Mouse (Mus musculus): ENCODE measurements around the gene Scarf1. TPM values are rescaled to one million over a fixed set of nuclear protein-coding genes. Genes with fewer than 3 reads are reported as not detected.

The Scarf1 gene
- total and polyA plus RNA-seq, 2 experiments from 2014 or later, result 10.0 to 20.2 TPM

DNA sequence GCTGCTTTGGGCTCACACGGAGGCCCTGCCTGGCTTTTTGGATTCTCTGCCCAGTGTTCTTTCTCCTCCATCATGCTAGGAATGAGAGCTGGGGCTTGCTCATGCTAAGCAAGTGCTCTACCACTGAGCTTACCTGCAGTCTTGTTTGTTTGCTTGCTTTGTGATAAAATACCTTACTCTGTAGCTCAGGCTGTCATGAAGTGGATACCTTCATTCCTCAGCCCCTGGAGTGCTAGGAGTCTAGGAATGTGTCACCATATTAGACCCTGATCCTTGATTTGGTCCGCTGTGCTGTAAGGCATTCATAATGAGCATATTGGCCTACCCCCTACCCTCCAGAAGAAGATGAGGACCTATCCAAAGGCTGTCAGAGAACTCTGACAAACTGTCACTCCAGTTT, 9.5 kb downstream of the Scarf1 start:
- TF ChIP-seq EP300 (IDR thresholded peaks at IDR 0.05; ENCODE audit: low read depth) (no peak), CTCF (IDR thresholded peaks at IDR 0.05; ENCODE audit: low read depth) (no peak)
- no peak for DNase-seq (ENCODE audit: low spot score)
- no peaks in the 10 kb centered on the region for H3K4me1 ChIP-seq (ENCODE audit: control insufficient read depth, insufficient read depth)
- no peaks in the 10 kb centered on the region for H3K27me3 ChIP-seq (ENCODE audit: control insufficient read depth, insufficient read depth, low read length)
- peaks cover 39% of the 10 kb centered on the region for H3K36me3 ChIP-seq (replicated peaks; ENCODE audit: control insufficient read depth, insufficient read depth, low read length)
- no peak overlapping the region for H3K9ac ChIP-seq (replicated peaks; ENCODE audit: low read depth, low read length)
- H3K4me3 ChIP-seq (ENCODE audit: low read depth, low read length), result no peak overlapping the region
- H3K4me2 ChIP-seq (ENCODE audit: low read depth, low read length), result no peak overlapping the region
- H3K9me3 ChIP-seq (replicated peaks; ENCODE audit: control insufficient read depth, low read length), result no peaks in the 10 kb centered on the region
- no peak overlapping the region for H3K27ac ChIP-seq (ENCODE audit: low read depth)
- 82% methylated on average over 2 of the region's 2 CpGs for WGBS
- ATAC-seq (ENCODE audit: insufficient read depth, low read depth), result no peak

DNA sequence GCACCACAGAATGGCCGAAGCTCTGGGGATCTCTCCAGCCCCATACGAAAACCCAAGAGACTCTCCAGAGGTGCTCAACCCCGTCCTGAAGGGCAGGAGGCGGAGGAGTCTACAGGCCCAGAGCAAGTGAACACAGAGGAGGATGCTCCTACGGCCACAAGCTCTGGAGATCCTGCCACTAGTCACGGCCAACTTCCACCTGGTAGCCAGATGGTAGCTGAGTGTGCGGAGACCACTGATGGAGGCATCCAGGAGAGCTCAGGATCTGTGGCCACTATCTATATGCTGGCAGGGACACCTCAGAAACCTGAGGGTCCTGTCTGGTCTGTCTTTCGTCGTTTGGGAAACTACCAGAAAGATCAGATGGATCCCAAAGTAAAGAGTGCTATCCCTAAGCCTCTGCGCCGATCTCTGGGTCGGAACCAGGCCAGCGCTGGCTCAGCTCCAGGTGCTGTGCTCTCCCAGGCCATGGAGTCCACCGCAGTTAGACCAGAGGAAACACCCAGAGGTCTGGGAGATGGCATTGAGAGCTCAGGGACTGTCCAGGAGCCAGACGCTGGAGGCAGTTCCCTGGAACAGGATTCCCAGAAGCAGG, 12.3 kb downstream of the Scarf1 start:
- TF ChIP-seq EP300 (IDR thresholded peaks at IDR 0.05; ENCODE audit: low read depth) (no peak), CTCF (IDR thresholded peaks at IDR 0.05; ENCODE audit: low read depth) (no peak)
- Histone ChIP-seq H3K4me3 (ENCODE audit: low read depth, low read length) (no peak overlapping the region), H3K9ac (replicated peaks; ENCODE audit: low read depth, low read length) (no peak overlapping the region), H3K9me3 (replicated peaks; ENCODE audit: control insufficient read depth, low read length) (no peaks in the 10 kb centered on the region), H3K4me1 (ENCODE audit: control insufficient read depth, insufficient read depth) (no peaks in the 10 kb centered on the region), H3K27me3 (ENCODE audit: control insufficient read depth, insufficient read depth, low read length) (no peaks in the 10 kb centered on the region), H3K27ac (ENCODE audit: low read depth) (no peak overlapping the region), H3K36me3 (replicated peaks; ENCODE audit: control insufficient read depth, insufficient read depth, low read length) (peaks cover 36% of the 10 kb centered on the region), H3K4me2 (ENCODE audit: low read depth, low read length) (no peak overlapping the region)
- no peak for ATAC-seq (ENCODE audit: insufficient read depth, low read depth)
- WGBS, result 81% methylated on average over 15 of the region's 15 CpGs
- no peak for DNase-seq (ENCODE audit: low spot score)

DNA sequence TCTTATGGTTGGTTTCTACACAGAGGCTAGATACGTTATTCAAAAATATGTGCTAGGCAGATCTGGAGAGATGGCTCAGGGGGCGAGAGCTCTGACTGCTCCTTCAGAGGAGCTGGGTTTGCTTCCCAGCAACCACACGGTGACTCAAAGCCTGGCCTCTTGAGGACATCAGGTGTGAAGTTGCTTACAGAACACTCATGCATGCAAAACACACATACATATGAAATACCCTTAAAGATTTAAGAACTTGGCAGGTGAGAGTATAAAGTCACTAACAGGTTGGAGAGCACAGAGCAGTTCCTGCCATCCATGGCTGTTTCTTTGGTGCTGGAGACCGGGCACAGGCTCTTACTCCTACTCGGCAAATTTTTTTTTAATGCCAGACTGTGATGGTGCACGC, 13.6 kb downstream of the Scarf1 start:
- DNase-seq (ENCODE audit: low spot score) (no peak), ATAC-seq (ENCODE audit: insufficient read depth, low read depth) (no peak)
- Histone ChIP-seq H3K4me3 (ENCODE audit: low read depth, low read length) (no peak overlapping the region), H3K4me1 (ENCODE audit: control insufficient read depth, insufficient read depth) (no peaks in the 10 kb centered on the region), H3K27ac (ENCODE audit: low read depth) (no peak overlapping the region), H3K27me3 (ENCODE audit: control insufficient read depth, insufficient read depth, low read length) (no peaks in the 10 kb centered on the region), H3K36me3 (replicated peaks; ENCODE audit: control insufficient read depth, insufficient read depth, low read length) (peaks cover 36% of the 10 kb centered on the region), H3K9ac (replicated peaks; ENCODE audit: low read depth, low read length) (no peak overlapping the region), H3K9me3 (replicated peaks; ENCODE audit: control insufficient read depth, low read length) (no peaks in the 10 kb centered on the region), H3K4me2 (ENCODE audit: low read depth, low read length) (no peak overlapping the region)
- 89% methylated on average over 6 of the region's 6 CpGs for WGBS
- TF ChIP-seq CTCF (IDR thresholded peaks at IDR 0.05; ENCODE audit: low read depth) (no peak), EP300 (IDR thresholded peaks at IDR 0.05; ENCODE audit: low read depth) (no peak)

DNA sequence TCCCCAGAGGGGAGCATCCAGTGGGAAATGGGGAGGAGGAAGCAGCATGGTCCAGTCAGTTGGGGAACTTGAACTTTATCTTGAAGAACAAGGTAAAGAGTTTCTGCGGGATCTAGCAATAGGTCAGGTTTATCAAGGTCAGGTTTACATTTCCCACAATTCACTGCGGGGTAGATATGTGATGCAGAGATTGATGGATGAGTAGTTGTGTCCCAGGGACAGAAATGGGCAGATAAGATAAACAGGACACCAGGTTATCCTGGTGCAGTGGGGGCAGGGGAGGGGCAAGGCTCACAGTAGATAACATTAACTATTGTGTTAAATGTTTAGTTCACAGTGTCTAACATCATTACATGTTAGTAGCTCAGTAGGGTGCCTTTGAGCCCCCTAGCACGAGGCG, 16.4 kb downstream of the Scarf1 start:
- TF ChIP-seq EP300 (IDR thresholded peaks at IDR 0.05; ENCODE audit: low read depth), result no peak
- no peak for TF ChIP-seq CTCF (IDR thresholded peaks at IDR 0.05; ENCODE audit: low read depth)
- H3K9me3 ChIP-seq (replicated peaks; ENCODE audit: control insufficient read depth, low read length), result no peaks in the 10 kb centered on the region
- peaks cover 7% of the 10 kb centered on the region; the same call in 1 of the 2 replicates for H3K4me1 ChIP-seq (ENCODE audit: control insufficient read depth, insufficient read depth)
- H3K4me3 ChIP-seq (ENCODE audit: low read depth, low read length), result no peak overlapping the region
- no peak for DNase-seq (ENCODE audit: low spot score)
- no peak overlapping the region for H3K4me2 ChIP-seq (ENCODE audit: low read depth, low read length)
- ATAC-seq (ENCODE audit: insufficient read depth, low read depth), result no peak
- peaks cover 20% of the 10 kb centered on the region for H3K36me3 ChIP-seq (replicated peaks; ENCODE audit: control insufficient read depth, insufficient read depth, low read length)
- 41% methylated on average over 4 of the region's 4 CpGs for WGBS
- no peaks in the 10 kb centered on the region for H3K27me3 ChIP-seq (ENCODE audit: control insufficient read depth, insufficient read depth, low read length)
- H3K9ac ChIP-seq (replicated peaks; ENCODE audit: low read depth, low read length), result no peak overlapping the region
- H3K27ac ChIP-seq (ENCODE audit: low read depth), result no peak overlapping the region

DNA sequence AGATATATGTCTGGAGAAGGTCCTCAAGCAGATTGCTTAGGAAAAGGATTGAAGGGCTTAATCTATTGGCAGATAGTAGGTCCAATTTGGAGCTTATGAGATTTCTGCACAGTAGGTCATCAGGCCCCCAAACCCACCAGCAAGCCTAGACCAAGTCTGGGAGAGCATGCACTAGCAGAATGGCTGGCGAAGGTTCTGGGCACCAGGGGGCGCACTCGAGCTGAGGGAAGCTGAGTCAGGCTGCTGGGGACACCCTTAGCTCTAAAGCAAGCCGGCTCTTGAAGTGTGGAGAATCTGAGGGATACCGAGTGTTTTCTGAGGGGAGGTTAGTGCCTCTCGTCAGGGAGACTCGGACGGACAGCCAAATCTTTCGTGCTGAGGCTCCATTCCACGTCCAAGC, 17.0 kb downstream of the Scarf1 start:
- TF ChIP-seq EP300 (IDR thresholded peaks at IDR 0.05; ENCODE audit: low read depth), result no peak
- TF ChIP-seq CTCF (IDR thresholded peaks at IDR 0.05; ENCODE audit: low read depth), result peak; percentile 95
- Histone ChIP-seq H3K27ac (ENCODE audit: low read depth) (peak overlapping the region; percentile 87), H3K9ac (replicated peaks; ENCODE audit: low read depth, low read length) (peak overlapping the region; percentile 80), H3K4me2 (ENCODE audit: low read depth, low read length) (peak overlapping the region; percentile 98), H3K36me3 (replicated peaks; ENCODE audit: control insufficient read depth, insufficient read depth, low read length) (peaks cover 14% of the 10 kb centered on the region), H3K27me3 (ENCODE audit: control insufficient read depth, insufficient read depth, low read length) (no peaks in the 10 kb centered on the region), H3K4me1 (ENCODE audit: control insufficient read depth, insufficient read depth) (peaks cover 12% of the 10 kb centered on the region; the same call in 1 of the 2 replicates), H3K9me3 (replicated peaks; ENCODE audit: control insufficient read depth, low read length) (no peaks in the 10 kb centered on the region), H3K4me3 (ENCODE audit: low read depth, low read length) (peak overlapping the region; percentile 69)
- ATAC-seq (ENCODE audit: insufficient read depth, low read depth), result peak; percentile 52
- DNase-seq (ENCODE audit: low spot score), result peak; percentile 80
- WGBS, result 1% methylated on average over 10 of the region's 10 CpGs

DNA sequence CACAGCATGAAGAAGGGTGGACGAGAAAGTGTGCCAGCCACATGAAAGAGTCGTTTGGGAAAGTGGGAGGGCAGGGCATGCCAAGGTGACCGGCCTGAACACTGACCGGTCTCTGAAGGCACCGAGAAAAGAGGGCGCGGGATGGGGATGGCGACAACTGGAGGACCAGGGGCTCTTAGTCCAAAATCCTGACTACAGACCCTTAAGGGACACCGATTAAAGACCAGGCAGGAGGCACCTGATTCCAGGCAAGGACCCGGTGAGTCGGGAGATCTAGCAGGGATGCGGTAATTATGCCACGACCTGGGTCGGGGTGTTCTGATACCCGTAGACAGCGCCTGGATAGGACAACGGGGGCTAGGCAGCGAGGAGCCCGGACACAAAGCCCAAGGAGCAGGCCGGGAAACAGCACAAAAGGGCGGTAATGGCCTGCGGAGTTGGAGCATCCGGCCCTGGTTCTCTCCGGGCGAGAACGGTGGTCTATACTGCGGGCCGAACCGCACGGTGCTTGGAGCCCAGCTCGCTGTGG, 17.6 kb downstream of the Scarf1 start:
- DNase-seq (ENCODE audit: low spot score) (no peak), ATAC-seq (ENCODE audit: insufficient read depth, low read depth) (peak; percentile 4)
- WGBS, result under 1% methylated on average over 31 of the region's 31 CpGs
- H3K4me3 ChIP-seq (ENCODE audit: low read depth, low read length), result peak overlapping the region; percentile 69
- no peaks in the 10 kb centered on the region for H3K27me3 ChIP-seq (ENCODE audit: control insufficient read depth, insufficient read depth, low read length)
- H3K9ac ChIP-seq (replicated peaks; ENCODE audit: low read depth, low read length), result peak overlapping the region; percentile 80
- H3K4me2 ChIP-seq (ENCODE audit: low read depth, low read length), result peak overlapping the region; percentile 98
- no peaks in the 10 kb centered on the region for H3K9me3 ChIP-seq (replicated peaks; ENCODE audit: control insufficient read depth, low read length)
- TF ChIP-seq EP300 (IDR thresholded peaks at IDR 0.05; ENCODE audit: low read depth), result no peak
- no peak for TF ChIP-seq CTCF (IDR thresholded peaks at IDR 0.05; ENCODE audit: low read depth)
- H3K36me3 ChIP-seq (replicated peaks; ENCODE audit: control insufficient read depth, insufficient read depth, low read length), result peaks cover 9% of the 10 kb centered on the region
- peak overlapping the region; percentile 87 for H3K27ac ChIP-seq (ENCODE audit: low read depth)
- H3K4me1 ChIP-seq (ENCODE audit: control insufficient read depth, insufficient read depth), result peaks cover 12% of the 10 kb centered on the region; the same call in 1 of the 2 replicates

Data from heart, postnatal 0 days (tissue).